Mouse (Mus musculus): ENCODE data around the gene Armc2.

DNA sequence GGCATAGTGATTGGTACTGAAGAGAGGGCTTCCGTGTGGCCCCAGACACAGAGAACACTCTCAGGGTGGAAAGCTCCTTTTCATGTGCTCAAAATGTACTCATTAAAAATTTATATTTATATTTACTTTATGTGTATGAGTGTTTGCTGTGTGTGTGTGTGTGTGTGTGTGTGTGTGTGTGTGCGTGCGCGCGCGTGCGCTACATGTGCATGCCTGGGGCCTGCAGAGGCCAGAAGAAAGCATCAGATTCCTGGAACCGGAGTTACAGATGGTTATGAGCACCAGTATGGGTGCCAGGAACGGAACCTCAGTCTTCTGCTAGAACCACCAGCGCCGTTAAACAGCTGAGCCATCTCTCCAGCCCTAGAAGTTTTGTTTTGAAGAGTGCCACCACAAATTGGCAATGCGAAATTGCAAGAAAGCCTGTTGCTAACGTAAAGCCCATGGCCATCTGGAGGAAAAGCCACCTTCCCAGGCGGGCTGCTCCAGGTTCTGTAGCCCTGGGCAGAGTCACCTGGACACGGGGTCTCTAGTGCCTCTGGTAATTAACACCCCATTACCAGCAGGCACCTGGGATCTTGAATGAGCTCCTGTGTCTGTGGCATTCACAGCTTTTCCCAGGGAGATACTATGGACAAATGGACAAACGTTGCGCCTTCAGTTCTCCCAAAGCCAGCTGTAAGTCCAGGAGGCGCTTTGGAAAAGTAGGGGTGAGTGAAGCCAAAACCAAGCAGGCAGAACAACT is 38.4 kb upstream of the Armc2 start:
- TF ChIP-seq CTCF (IDR thresholded peaks at IDR 0.05; ENCODE audit: low read depth, low read length) (no peak), GATA1 (IDR thresholded peaks at IDR 0.05; ENCODE audit: borderline replicate concordance, low read length) (no peak), GATA2 (IDR thresholded peaks at IDR 0.05; ENCODE audit: borderline replicate concordance, low read depth, low read length) (no peak), TAL1 (conservative IDR thresholded peaks at IDR 0.05; ENCODE audit: low read depth, low read length) (no peak), POLR2AphosphoS5 (IDR thresholded peaks at IDR 0.05; ENCODE audit: insufficient replicate concordance, low read depth, low read length) (no peak)

Measured in G1E (cell line).